Mouse (Mus musculus) midbrain, embryonic 14.5 days (tissue): ENCODE data around the gene Sp2. TPM values are rescaled to one million over a fixed set of nuclear protein-coding genes. Genes with fewer than 3 reads are reported as not detected.
A peak's percentile ranks its signal among the peaks of the same experiment; 100 is the strongest.

Source experiments
- ATAC-seq: fragments of 200-750 bp; cut with Nextera tagmentation; 2 replicates; pipeline ENCODE4 v1.8.0; 2017; ENCODE audit warnings: moderate number of reproducible peaks, moderate library complexity; ENCODE audit not compliant: low FRiP score, low TSS enrichment
- DNase-seq: peaks from one replicate; pipeline ENCODE4 v3.0.0-alpha.2; 2015
- H3K27ac ChIP-seq: fragments of 300-500 bp; sonication (generic); replicated peaks from 2 replicates; pipeline ENCODE4 v1.5.1; 2014; ENCODE audit warnings: mild to moderate bottlenecking, low read depth, low read length, moderate library complexity
- H3K27me3 ChIP-seq: fragments of 300-500 bp; sonication (generic); 2 replicates; pipeline ENCODE4 v1.6.1; 2014; ENCODE audit warnings: low read length, control low read depth, mixed read lengths; ENCODE audit not compliant: control insufficient read depth, insufficient read depth
- H3K36me3 ChIP-seq: fragments of 300-500 bp; sonication (generic); 2 replicates; pipeline ENCODE4 v1.6.1; 2014; ENCODE audit warnings: low read length, control low read depth; ENCODE audit not compliant: control insufficient read depth, insufficient read depth
- H3K4me1 ChIP-seq: fragments of 300-500 bp; sonication (generic); 2 replicates; pipeline ENCODE4 v1.6.1; 2014; ENCODE audit warnings: mild to moderate bottlenecking, antibody characterized with exemption, low read length, control low read depth; ENCODE audit not compliant: control insufficient read depth, insufficient read depth
- H3K4me2 ChIP-seq: fragments of 300-500 bp; sonication (generic); 2 replicates; pipeline ENCODE4 v1.6.1; 2014; ENCODE audit warnings: mild to moderate bottlenecking, low read length, moderate library complexity
- H3K4me3 ChIP-seq: fragments of 300-500 bp; sonication (generic); replicated peaks from 2 replicates; pipeline ENCODE4 v1.5.1; 2014; ENCODE audit warnings: low read depth, low read length
- H3K9ac ChIP-seq: fragments of 300-500 bp; sonication (generic); replicated peaks from 2 replicates; pipeline ENCODE4 v1.6.1; 2014; ENCODE audit warnings: mild to moderate bottlenecking, low read length, moderate library complexity
- H3K9me3 ChIP-seq: fragments of 300-500 bp; sonication (generic); 2 replicates; pipeline ENCODE4 v1.6.1; 2016; ENCODE audit warnings: low read length, control low read depth, mixed read lengths; ENCODE audit not compliant: control insufficient read depth
- WGBS: fragments of 180-500 bp; shearing (Covaris S2); extraction: QIAGEN DNeasy Blood & Tissue Kit; methylation state at CpG from one replicate; pipeline ENCODE4 v1.1.7; 2014; 5-methylcytosine and 5-hydroxymethylcytosine counted together
- polyA plus RNA-seq: library from polyadenylated mRNA; unstranded; fragments of >200 nt; fragmentation: Nextera tagmentation; extraction: Ambion mirVana; gene quantifications from 2 replicates; pipeline ENCODE4 v1.2.1, GENCODE M21; 2014

The Sp2 gene
- 12.3 and 17.2 TPM in 2 replicates for polyA plus RNA-seq

- H3K9ac ChIP-seq = no peak within 1 kb of the TSS
- WGBS = 78% methylated on average over 7 of the region's 7 CpGs
Measured at GRCm38 (mm10) chr11:96982859-96983258, at the start of gene Sp2. Gene Sp2, minus strand, starts transcription at chr11:96982959.

DNA sequence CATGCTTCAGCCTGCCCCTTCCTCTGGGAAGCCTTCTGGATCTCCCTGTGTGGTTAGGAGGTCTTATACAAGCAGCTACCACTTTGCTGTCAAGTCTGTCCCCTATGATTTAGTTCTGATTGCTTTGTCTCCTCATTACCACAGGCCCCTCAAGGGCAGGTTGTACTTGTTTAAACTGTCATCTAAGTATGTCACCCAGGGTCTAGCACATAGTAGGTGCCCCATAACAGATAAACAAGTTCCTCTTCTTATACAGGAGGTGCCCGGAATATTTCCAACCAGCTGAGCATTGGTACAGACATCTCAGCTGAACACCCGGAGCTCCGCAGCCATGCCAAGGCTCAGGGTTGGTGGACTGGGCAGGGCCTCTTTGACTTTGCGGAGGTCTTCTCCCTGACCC, 49.7 kb upstream of the Sp2 start:
- DNase-seq (no peak), ATAC-seq (no peak)
- H3K4me1 ChIP-seq = peaks cover 10% of the 10 kb centered on the region
- H3K27me3 ChIP-seq = no peaks in the 10 kb centered on the region
- no peak overlapping the region for H3K4me3 ChIP-seq
- H3K36me3 ChIP-seq = no peaks in the 10 kb centered on the region
- H3K9me3 ChIP-seq = no peaks in the 10 kb centered on the region
- WGBS = 91% methylated on average over 4 of the region's 4 CpGs
- H3K9ac ChIP-seq = no peak overlapping the region
- no peak overlapping the region for H3K4me2 ChIP-seq
- H3K27ac ChIP-seq = no peak overlapping the region

More at GRCm38 (mm10) chr11:96982859-96983258, at the start of gene Sp2:
- no peak for DNase-seq
- H3K27me3 ChIP-seq = no peaks in the 10 kb centered on the region; the same call in 1 of the 2 replicates
- H3K9me3 ChIP-seq = no peaks in the 10 kb centered on the region
- peaks cover 5% of the 10 kb centered on the region; the same call in 1 of the 2 replicates for H3K4me1 ChIP-seq
- no peak within 1 kb of the TSS for H3K4me3 ChIP-seq
- no peaks in the 10 kb centered on the region for H3K36me3 ChIP-seq
- no peak within 1 kb of the TSS for H3K27ac ChIP-seq
- ATAC-seq = no peak
- peak within 1 kb of the TSS; percentile 23; the same call in 1 of the 2 replicates for H3K4me2 ChIP-seq

DNA sequence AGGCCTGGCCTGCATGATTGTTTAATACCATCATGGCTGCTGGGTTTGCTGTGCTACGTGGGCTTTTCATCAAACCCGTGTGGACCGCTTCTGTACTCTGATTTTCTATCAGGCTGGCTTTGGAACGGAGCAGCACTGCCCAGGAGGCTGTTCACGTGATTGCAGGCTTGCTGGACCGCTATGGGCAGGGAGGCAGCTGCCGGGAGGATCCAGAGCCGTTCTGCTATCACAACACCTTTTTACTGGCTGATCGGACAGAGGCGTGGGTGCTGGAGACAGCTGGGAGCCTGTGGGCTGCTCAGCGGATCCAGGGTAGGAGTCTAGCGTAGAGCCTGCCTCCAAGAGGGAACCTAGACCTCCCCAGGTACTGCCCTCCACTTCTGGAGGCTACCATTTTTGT, 49.2 kb upstream of the Sp2 start:
- DNase-seq = no peak
- H3K4me2 ChIP-seq = no peak overlapping the region
- WGBS = 83% methylated on average over 12 of the region's 12 CpGs

GRCm38 (mm10) chr11:97030426-97030825, 47.7 kb upstream of the Sp2 start:
- H3K27ac ChIP-seq = no peak overlapping the region
- H3K4me3 ChIP-seq = peak overlapping the region; percentile 56
- H3K9ac ChIP-seq = peak overlapping the region; percentile 77
- ATAC-seq (no peak), DNase-seq (no peak)
- WGBS = 19% methylated on average over 15 of the region's 15 CpGs
- peaks cover 12% of the 10 kb centered on the region for H3K4me1 ChIP-seq
- H3K36me3 ChIP-seq = no peaks in the 10 kb centered on the region
- H3K27me3 ChIP-seq = peaks cover under 1% of the 10 kb centered on the region; the same call in 1 of the 2 replicates
- peak overlapping the region; percentile 70 for H3K4me2 ChIP-seq
- H3K9me3 ChIP-seq = no peaks in the 10 kb centered on the region

More for the DNA sequence above, 49.2 kb upstream of the Sp2 start:
- Histone ChIP-seq H3K4me3 (no peak overlapping the region), H3K4me1 (peaks cover 10% of the 10 kb centered on the region), H3K9ac (no peak overlapping the region), H3K27ac (no peak overlapping the region), H3K27me3 (no peaks in the 10 kb centered on the region), H3K36me3 (no peaks in the 10 kb centered on the region), H3K9me3 (no peaks in the 10 kb centered on the region)
- ATAC-seq = no peak

- Histone ChIP-seq H3K4me3 (peak within 1 kb of the TSS; percentile 56), H3K36me3 (no peaks in the 10 kb centered on the region), H3K9ac (peak within 1 kb of the TSS; percentile 77), H3K9me3 (no peaks in the 10 kb centered on the region), H3K27me3 (peaks cover 6% of the 10 kb centered on the region; the same call in 1 of the 2 replicates), H3K4me2 (peak within 1 kb of the TSS; percentile 70), H3K27ac (peak within 1 kb of the TSS; percentile 77), H3K4me1 (peaks cover 12% of the 10 kb centered on the region)
- ATAC-seq (peak; percentile 73; the same call in 1 of the 2 replicates), DNase-seq (peak; percentile 91)
- 1% methylated on average over 25 of the region's 25 CpGs for WGBS
Measured at GRCm38 (mm10) chr11:97029686-97030417, 47.1 kb upstream of the Sp2 start, which contains the start of gene Scrn2. Gene Scrn2, plus strand, starts transcription at chr11:97029938.

DNA sequence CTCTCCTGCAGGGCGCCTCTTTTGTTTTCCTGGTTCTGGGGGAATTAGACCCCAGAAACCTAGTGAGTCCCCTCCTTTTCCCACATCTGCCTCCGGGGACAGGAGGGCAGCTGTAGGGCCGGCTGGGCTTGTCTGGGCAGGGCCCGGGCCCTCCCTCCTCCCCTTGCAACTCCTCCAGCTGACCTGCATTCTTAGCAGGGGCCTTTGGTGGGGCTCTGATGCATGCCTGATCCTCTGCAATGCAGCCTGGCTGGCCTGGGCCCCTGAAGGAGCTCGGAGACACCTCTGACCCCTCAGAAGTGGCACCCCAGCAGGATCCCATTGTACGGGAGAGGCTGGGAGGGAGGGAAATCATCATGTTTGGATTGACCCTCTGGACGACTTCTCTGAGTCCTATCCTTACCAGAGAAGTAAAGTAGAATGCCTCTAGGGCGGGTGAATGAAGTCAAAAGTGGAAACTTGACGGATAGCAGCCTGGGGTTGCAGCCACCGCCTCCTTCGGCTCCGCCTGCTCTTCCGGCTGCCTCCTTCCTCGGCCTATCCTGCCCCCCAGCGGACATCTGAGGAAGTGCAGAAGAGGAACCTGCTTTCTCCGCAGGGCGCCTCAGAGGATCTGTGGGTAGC, 43.1 kb upstream of the Sp2 start:
- 2% methylated on average over 17 of the region's 17 CpGs for WGBS
- H3K27me3 ChIP-seq = peaks cover 45% of the 10 kb centered on the region
- H3K36me3 ChIP-seq = no peaks in the 10 kb centered on the region
- H3K4me3 ChIP-seq = 0 out of 2 replicates have a peak overlapping the region, but pooled peaks have one; percentile 3
- no peaks in the 10 kb centered on the region for H3K9me3 ChIP-seq
- no peak overlapping the region; the same call in 1 of the 2 replicates for H3K9ac ChIP-seq
- DNase-seq = peak; percentile 93
- no peak overlapping the region for H3K27ac ChIP-seq
- ATAC-seq = peak; percentile 23; the same call in 1 of the 2 replicates
- peaks cover 14% of the 10 kb centered on the region for H3K4me1 ChIP-seq
- H3K4me2 ChIP-seq = peak overlapping the region; percentile 40

DNA sequence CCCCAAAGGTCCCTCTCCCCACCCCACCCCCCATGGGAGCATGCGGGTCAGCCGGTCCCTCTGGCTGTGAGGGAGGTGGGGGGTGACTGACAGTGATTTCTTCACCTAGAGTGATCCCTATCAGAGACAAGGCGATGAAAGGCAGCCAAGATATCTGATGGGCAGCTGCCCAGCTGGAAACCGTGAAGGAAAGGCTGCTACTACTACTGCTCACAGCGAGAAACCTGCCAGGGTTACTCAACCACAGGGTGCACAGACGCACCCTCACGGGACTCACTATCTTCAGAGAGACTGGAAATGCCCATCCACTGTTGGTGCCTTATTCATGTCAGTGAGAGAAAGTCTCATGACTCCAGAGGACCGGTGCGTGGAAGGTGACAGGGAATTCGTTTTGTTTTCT, 42.2 kb upstream of the Sp2 start:
- ATAC-seq = no peak
- no peak for DNase-seq

DNA sequence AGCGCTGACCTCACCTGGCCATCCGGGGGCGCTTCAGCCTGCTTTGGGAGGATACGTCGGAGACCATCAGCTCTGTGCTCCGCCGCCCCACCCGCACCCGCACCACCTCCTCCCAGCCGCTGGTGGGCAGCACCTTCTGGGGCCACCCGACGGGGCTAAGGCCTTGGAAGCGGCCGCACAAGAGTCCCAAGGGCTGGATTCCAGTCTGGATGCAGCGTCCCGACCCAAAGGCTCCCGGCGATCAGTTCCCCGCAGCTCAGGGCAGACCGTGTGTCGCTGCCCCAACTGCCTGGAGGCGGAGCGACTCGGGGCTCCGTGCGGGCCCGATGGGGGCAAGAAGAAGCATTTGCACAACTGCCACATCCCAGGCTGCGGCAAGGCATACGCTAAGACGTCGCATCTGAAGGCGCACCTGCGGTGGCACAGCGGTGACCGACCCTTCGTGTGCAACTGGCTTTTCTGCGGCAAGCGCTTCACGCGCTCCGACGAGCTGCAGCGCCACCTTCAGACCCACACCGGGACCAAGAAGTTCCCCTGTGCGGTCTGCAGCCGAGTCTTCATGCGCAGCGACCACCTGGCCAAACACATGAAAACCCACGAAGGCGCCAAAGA, 39.2 kb upstream of the Sp2 start:
- no peak overlapping the region for H3K27ac ChIP-seq
- H3K4me1 ChIP-seq = peaks cover 10% of the 10 kb centered on the region; the same call in 1 of the 2 replicates
- no peaks in the 10 kb centered on the region for H3K36me3 ChIP-seq
- H3K9me3 ChIP-seq = no peaks in the 10 kb centered on the region
- peak overlapping the region; percentile 64 for H3K4me2 ChIP-seq
- H3K4me3 ChIP-seq = peak overlapping the region; percentile 41
- under 1% methylated on average over 50 of the region's 50 CpGs for WGBS
- peak overlapping the region; percentile 36; the same call in 1 of the 2 replicates for H3K9ac ChIP-seq
- ATAC-seq = no peak
- H3K27me3 ChIP-seq = peaks cover 79% of the 10 kb centered on the region
- peak; percentile 83 for DNase-seq

More for the DNA sequence above, 42.2 kb upstream of the Sp2 start:
- 14% methylated on average over 10 of the region's 10 CpGs for WGBS
- H3K4me1 ChIP-seq = peaks cover 6% of the 10 kb centered on the region
- H3K4me3 ChIP-seq = no peak overlapping the region
- H3K9ac ChIP-seq = no peak overlapping the region
- H3K9me3 ChIP-seq = no peaks in the 10 kb centered on the region
- no peak overlapping the region for H3K27ac ChIP-seq
- H3K27me3 ChIP-seq = peaks cover 54% of the 10 kb centered on the region
- no peak overlapping the region for H3K4me2 ChIP-seq
- no peaks in the 10 kb centered on the region for H3K36me3 ChIP-seq
